Mouse (Mus musculus): ENCODE measurements at regions not wholly inside any gene's neighbourhood (a gene's known extent, or its start where the extent isn't known, plus 50 kb on each side); places are given as distances from the start of the nearest gene placed in this dataset.

DNA sequence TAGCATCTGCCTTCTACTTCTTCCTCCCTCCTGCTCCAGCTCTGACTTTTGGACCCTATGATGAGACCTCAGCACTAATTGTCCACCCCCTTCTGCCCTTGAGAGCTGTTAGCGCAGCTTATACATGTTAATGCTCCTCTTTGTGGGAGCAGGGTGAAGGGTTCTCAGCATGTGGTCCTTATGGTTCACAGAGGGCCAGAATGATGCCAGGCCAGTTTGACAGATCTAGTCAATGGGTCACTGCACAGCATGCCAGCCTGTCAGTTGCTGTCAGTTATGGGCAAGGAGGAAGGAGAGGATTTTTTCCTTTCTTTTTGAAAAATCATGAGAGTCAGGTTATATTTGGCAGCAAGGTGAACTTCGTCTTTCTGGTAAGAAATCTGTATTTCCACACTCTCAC lies 68.4 kb downstream of the 4931417E11Rik start:
- H3K4me3 ChIP-seq (replicated peaks; ENCODE audit: low read depth, low read length) = no peak overlapping the region
- WGBS = 91% methylated on average over 2 of the region's 2 CpGs
- H3K9ac ChIP-seq (ENCODE audit: low read depth, low read length) = no peak overlapping the region
- H3K27ac ChIP-seq = no peak overlapping the region
- no peaks in the 10 kb centered on the region for H3K36me3 ChIP-seq (ENCODE audit: insufficient read depth, low read length)
- no peaks in the 10 kb centered on the region for H3K9me3 ChIP-seq (replicated peaks; ENCODE audit: low read length)
- H3K4me2 ChIP-seq (ENCODE audit: low read length) = no peak overlapping the region
- DNase-seq (ENCODE audit: low spot score) (no peak), ATAC-seq (replicated peaks; ENCODE audit: low FRiP score, low read depth) (no peak)
- no peaks in the 10 kb centered on the region for H3K27me3 ChIP-seq (ENCODE audit: insufficient read depth, low read length)
- no peak for TF ChIP-seq CTCF (IDR thresholded peaks at IDR 0.05; ENCODE audit: low read depth)
- H3K4me1 ChIP-seq (replicated peaks; ENCODE audit: insufficient read depth, low read length) = no peaks in the 10 kb centered on the region

DNA sequence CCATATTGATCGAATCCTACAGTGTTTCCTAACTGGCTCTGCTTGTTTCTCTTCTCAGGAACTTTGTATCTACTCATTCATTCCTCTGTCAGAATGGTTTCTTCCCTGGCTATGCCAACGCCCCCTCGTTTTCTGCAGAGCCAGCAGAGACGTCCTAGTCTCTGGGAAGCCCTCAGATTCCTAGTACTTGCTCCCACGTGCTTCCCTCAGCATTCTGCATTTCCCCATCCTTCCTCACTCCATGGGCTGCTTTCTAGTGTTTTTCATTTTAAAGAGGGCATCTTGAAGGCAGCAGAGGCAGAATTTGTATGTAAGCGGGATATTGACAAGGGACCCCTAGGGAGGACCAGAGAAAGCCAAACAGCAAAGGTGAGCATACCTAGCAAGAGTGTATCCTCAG lies 80.2 kb downstream of the 4931417E11Rik start:
- no peaks in the 10 kb centered on the region for H3K36me3 ChIP-seq (ENCODE audit: insufficient read depth, low read length)
- H3K9me3 ChIP-seq (replicated peaks; ENCODE audit: low read length) = no peaks in the 10 kb centered on the region
- 60% methylated on average over 6 of the region's 6 CpGs for WGBS
- H3K27ac ChIP-seq = no peak overlapping the region
- ATAC-seq (replicated peaks; ENCODE audit: low FRiP score, low read depth) (no peak), DNase-seq (ENCODE audit: low spot score) (no peak)
- no peak overlapping the region for H3K4me3 ChIP-seq (replicated peaks; ENCODE audit: low read depth, low read length)
- H3K4me1 ChIP-seq (replicated peaks; ENCODE audit: insufficient read depth, low read length) = no peaks in the 10 kb centered on the region
- no peak for TF ChIP-seq CTCF (IDR thresholded peaks at IDR 0.05; ENCODE audit: low read depth)
- H3K4me2 ChIP-seq (ENCODE audit: low read length) = no peak overlapping the region
- H3K27me3 ChIP-seq (ENCODE audit: insufficient read depth, low read length) = no peaks in the 10 kb centered on the region
- no peak overlapping the region for H3K9ac ChIP-seq (ENCODE audit: low read depth, low read length)

DNA sequence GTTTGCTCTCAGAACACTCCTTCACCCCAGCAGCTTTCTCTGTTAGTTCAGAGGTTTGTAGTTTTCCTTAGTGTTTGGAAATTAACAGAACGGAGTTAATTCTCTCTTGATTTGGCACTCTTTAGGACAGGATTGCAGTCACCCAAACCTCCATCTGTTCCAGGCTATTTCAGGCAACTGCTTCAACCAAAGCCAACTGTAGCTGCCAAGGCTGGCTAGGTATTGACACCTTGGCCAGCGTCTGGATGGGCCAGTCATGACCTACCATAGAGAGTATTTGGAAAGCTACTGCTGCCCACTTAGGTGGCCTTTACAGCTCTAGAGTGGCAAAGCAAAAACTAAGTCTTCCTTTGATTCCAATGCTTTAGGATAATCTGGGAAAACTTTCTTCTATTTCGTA lies 83.2 kb downstream of the 4931417E11Rik start:
- no peaks in the 10 kb centered on the region for H3K27me3 ChIP-seq (ENCODE audit: insufficient read depth, low read length)
- DNase-seq (ENCODE audit: low spot score) (no peak), ATAC-seq (replicated peaks; ENCODE audit: low FRiP score, low read depth) (no peak)
- H3K4me2 ChIP-seq (ENCODE audit: low read length) = no peak overlapping the region
- no peak overlapping the region for H3K27ac ChIP-seq
- WGBS = 86% methylated on average over 3 of the region's 3 CpGs
- no peaks in the 10 kb centered on the region for H3K36me3 ChIP-seq (ENCODE audit: insufficient read depth, low read length)
- no peaks in the 10 kb centered on the region for H3K4me1 ChIP-seq (replicated peaks; ENCODE audit: insufficient read depth, low read length)
- H3K9ac ChIP-seq (ENCODE audit: low read depth, low read length) = no peak overlapping the region
- no peak for TF ChIP-seq CTCF (IDR thresholded peaks at IDR 0.05; ENCODE audit: low read depth)
- no peaks in the 10 kb centered on the region for H3K9me3 ChIP-seq (replicated peaks; ENCODE audit: low read length)
- H3K4me3 ChIP-seq (replicated peaks; ENCODE audit: low read depth, low read length) = no peak overlapping the region

DNA sequence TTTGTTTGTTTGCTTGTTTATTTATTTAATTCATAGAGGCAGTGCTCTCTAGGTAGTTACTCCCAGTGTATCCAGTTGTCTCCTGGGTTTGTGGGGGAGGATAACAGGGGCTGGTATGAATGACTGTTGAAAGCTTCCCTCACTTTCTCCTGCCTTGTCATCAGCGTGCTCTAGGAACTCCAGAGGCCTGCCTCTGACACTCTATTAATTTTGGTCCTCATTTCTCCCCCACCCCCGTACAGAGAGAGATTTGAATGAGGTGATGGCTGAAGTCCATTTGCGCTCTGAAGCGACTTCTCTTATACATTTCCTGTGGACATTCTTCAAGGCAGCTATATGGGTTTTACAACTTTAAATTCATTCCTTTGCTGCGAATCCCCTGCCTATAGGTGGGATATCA lies 89.6 kb downstream of the 4931417E11Rik start:
- Histone ChIP-seq H3K36me3 (ENCODE audit: insufficient read depth, low read length) (no peaks in the 10 kb centered on the region), H3K9ac (ENCODE audit: low read depth, low read length) (no peak overlapping the region), H3K9me3 (replicated peaks; ENCODE audit: low read length) (no peaks in the 10 kb centered on the region), H3K4me1 (replicated peaks; ENCODE audit: insufficient read depth, low read length) (no peaks in the 10 kb centered on the region), H3K27me3 (ENCODE audit: insufficient read depth, low read length) (no peaks in the 10 kb centered on the region), H3K27ac (no peak overlapping the region), H3K4me3 (replicated peaks; ENCODE audit: low read depth, low read length) (no peak overlapping the region), H3K4me2 (ENCODE audit: low read length) (no peak overlapping the region)
- DNase-seq (ENCODE audit: low spot score) (no peak), ATAC-seq (replicated peaks; ENCODE audit: low FRiP score, low read depth) (no peak)
- TF ChIP-seq CTCF (IDR thresholded peaks at IDR 0.05; ENCODE audit: low read depth) = no peak
- WGBS = 79% methylated on average over 5 of the region's 5 CpGs

DNA sequence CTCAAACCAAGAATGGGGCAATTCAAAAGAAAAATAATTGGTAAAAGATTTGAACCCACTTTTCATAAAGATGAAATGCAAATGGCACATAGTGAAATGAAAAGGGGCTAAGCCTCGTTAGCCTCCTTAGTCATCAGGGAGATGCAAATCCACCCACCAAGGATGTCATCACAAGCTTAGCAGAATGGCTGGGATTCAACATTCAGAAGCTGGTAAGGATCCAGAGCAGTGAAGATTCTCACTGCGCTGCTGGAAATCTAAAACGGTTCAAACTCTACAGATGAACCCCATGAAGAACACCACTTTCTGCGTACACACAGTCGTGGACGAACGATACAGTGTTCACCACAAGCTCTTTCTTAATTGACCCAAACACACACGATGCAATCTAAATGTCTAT lies 91.6 kb downstream of the 4931417E11Rik start:
- ATAC-seq (replicated peaks; ENCODE audit: low FRiP score, low read depth) (no peak), DNase-seq (ENCODE audit: low spot score) (no peak)
- Histone ChIP-seq H3K9me3 (replicated peaks; ENCODE audit: low read length) (no peaks in the 10 kb centered on the region), H3K4me1 (replicated peaks; ENCODE audit: insufficient read depth, low read length) (no peaks in the 10 kb centered on the region), H3K27me3 (ENCODE audit: insufficient read depth, low read length) (no peaks in the 10 kb centered on the region), H3K4me3 (replicated peaks; ENCODE audit: low read depth, low read length) (no peak overlapping the region), H3K4me2 (ENCODE audit: low read length) (no peak overlapping the region), H3K27ac (no peak overlapping the region), H3K9ac (ENCODE audit: low read depth, low read length) (no peak overlapping the region), H3K36me3 (ENCODE audit: insufficient read depth, low read length) (no peaks in the 10 kb centered on the region)
- WGBS = 87% methylated on average over 8 of the region's 8 CpGs
- TF ChIP-seq CTCF (IDR thresholded peaks at IDR 0.05; ENCODE audit: low read depth) = no peak

DNA sequence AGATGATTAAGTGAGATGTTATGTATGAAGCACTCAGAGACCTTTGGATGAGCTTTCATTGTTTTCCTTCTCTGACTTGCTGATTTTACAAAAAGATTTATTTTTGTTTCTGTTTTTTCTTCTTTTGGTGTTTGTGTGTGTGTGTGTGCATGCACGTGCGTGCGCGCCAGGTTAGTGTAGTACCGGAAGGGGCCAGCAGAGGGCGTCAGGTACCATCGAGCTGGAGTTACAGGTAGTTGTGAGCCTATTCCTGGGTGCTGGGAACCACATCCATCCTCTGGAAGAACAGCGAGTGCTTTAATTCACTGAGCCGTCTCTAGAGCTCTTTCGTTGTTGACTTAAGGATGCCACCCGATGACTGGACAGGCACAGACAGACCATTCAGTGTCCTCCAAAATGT lies 93.2 kb downstream of the 4931417E11Rik start:
- WGBS = 97% methylated on average over 11 of the region's 11 CpGs
- no peaks in the 10 kb centered on the region for H3K36me3 ChIP-seq (ENCODE audit: insufficient read depth, low read length)
- no peaks in the 10 kb centered on the region for H3K4me1 ChIP-seq (replicated peaks; ENCODE audit: insufficient read depth, low read length)
- H3K9ac ChIP-seq (ENCODE audit: low read depth, low read length) = no peak overlapping the region
- peak; percentile 22; the same call in 1 of the 2 replicates for TF ChIP-seq CTCF (IDR thresholded peaks at IDR 0.05; ENCODE audit: low read depth)
- H3K4me2 ChIP-seq (ENCODE audit: low read length) = no peak overlapping the region
- no peaks in the 10 kb centered on the region for H3K9me3 ChIP-seq (replicated peaks; ENCODE audit: low read length)
- DNase-seq (ENCODE audit: low spot score) = no peak
- ATAC-seq (replicated peaks; ENCODE audit: low FRiP score, low read depth) = no peak
- no peak overlapping the region for H3K27ac ChIP-seq
- no peaks in the 10 kb centered on the region for H3K27me3 ChIP-seq (ENCODE audit: insufficient read depth, low read length)
- H3K4me3 ChIP-seq (replicated peaks; ENCODE audit: low read depth, low read length) = no peak overlapping the region

DNA sequence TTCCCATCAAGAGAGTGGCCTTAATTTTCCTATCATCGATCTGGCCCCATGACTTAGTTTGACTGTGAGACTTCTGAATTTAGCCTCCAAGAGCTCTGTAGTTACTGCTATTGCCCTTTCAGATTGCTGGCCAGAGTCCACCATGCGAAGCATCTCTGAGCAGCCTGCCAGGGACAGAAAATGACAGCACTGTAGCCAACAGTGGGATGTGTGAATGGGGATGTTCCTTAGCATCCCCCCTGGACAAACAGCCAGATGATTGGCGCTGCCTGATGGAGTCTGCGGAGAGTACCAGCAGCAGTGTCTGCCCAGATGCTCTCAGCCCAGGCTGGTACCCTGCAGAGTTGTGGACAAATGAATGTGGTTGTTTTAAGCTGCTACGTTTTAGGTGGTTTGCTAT lies 96.6 kb downstream of the 4931417E11Rik start:
- H3K4me1 ChIP-seq (replicated peaks; ENCODE audit: insufficient read depth, low read length) = peaks cover 8% of the 10 kb centered on the region; the same call in 1 of the 2 replicates
- no peaks in the 10 kb centered on the region for H3K36me3 ChIP-seq (ENCODE audit: insufficient read depth, low read length)
- WGBS = 89% methylated on average over 5 of the region's 5 CpGs
- H3K27ac ChIP-seq = no peak overlapping the region
- no peak overlapping the region for H3K9ac ChIP-seq (ENCODE audit: low read depth, low read length)
- no peak for ATAC-seq (replicated peaks; ENCODE audit: low FRiP score, low read depth)
- H3K27me3 ChIP-seq (ENCODE audit: insufficient read depth, low read length) = no peaks in the 10 kb centered on the region
- DNase-seq (ENCODE audit: low spot score) = no peak
- no peak for TF ChIP-seq CTCF (IDR thresholded peaks at IDR 0.05; ENCODE audit: low read depth)
- no peak overlapping the region for H3K4me2 ChIP-seq (ENCODE audit: low read length)
- no peak overlapping the region for H3K4me3 ChIP-seq (replicated peaks; ENCODE audit: low read depth, low read length)
- no peaks in the 10 kb centered on the region for H3K9me3 ChIP-seq (replicated peaks; ENCODE audit: low read length)

Measured in kidney, postnatal 0 days (tissue).